Mouse (Mus musculus): ENCODE data around the gene Pcnt. TPM values are rescaled to one million over a fixed set of nuclear protein-coding genes. Genes with fewer than 3 reads are reported as not detected.

Pcnt gene
- polyA plus RNA-seq, 1 experiment: 58.5 TPM

DNA sequence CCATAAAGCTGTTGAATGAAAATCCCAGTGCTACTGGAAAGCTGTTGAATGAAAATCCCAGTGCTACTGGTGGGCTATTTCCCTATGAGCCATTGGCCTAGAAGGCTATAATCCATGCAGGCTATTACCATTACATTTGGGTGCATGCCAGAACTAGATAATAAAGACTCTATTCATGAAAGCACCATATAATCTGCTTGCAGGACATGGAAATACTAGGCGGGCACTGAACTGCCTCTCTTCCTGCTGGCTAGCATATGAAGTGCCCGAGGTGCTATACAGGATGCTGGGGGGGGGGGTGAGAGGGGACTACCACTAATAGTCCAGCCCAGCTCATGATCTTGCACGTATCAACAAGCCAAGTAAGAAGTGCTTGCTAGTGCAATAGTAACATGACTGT is 79.4 kb downstream of the Pcnt start:
- no peak overlapping the region for H3K27ac ChIP-seq (ENCODE audit: control insufficient read depth, insufficient read depth, low read depth, low read length)
- H3K27me3 ChIP-seq (ENCODE audit: control insufficient read depth, insufficient read depth, low read length): no peaks in the 10 kb centered on the region
- no peak for TF ChIP-seq CTCF (IDR thresholded peaks at IDR 0.05; ENCODE audit: control insufficient read depth, insufficient read depth, insufficient replicate concordance, low read depth, low read length)
- no peaks in the 10 kb centered on the region for H3K4me1 ChIP-seq (ENCODE audit: control insufficient read depth, insufficient read depth, low read length)
- H3K36me3 ChIP-seq (ENCODE audit: control insufficient read depth, insufficient read depth, low read length): no peaks in the 10 kb centered on the region; the same call in 1 of the 2 replicates
- no peak overlapping the region for H3K4me3 ChIP-seq (ENCODE audit: control insufficient read depth, low read depth, low read length)

DNA sequence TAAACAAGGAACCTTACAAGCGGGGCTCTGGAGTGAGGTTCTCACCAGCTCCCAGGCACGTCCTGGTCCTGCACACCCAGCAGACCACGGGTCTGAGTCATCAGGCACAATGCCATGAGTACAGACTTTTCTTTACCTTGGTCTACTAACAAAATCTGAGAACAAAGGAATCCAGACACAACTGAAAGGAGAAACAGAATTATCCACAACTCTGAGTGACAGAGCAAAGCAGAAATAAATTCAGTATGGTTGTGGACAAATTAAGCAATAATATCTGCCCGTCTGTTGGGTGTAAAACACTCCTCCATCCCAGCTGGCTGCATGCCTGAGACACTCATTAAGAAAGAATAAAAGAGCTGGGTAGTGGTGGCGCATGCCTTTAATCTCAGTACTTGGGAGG is 84.1 kb downstream of the Pcnt start:
- H3K36me3 ChIP-seq (ENCODE audit: control insufficient read depth, insufficient read depth, low read length): peaks cover 4% of the 10 kb centered on the region
- H3K27ac ChIP-seq (ENCODE audit: control insufficient read depth, insufficient read depth, low read depth, low read length): no peak overlapping the region
- no peaks in the 10 kb centered on the region for H3K27me3 ChIP-seq (ENCODE audit: control insufficient read depth, insufficient read depth, low read length)
- TF ChIP-seq CTCF (IDR thresholded peaks at IDR 0.05; ENCODE audit: control insufficient read depth, insufficient read depth, insufficient replicate concordance, low read depth, low read length) (no peak), POLR2A (IDR thresholded peaks at IDR 0.05; ENCODE audit: control insufficient read depth, low read depth, low read length) (no peak)
- H3K4me3 ChIP-seq (ENCODE audit: control insufficient read depth, low read depth, low read length): no peak overlapping the region
- H3K4me1 ChIP-seq (ENCODE audit: control insufficient read depth, insufficient read depth, low read length): no peaks in the 10 kb centered on the region

DNA sequence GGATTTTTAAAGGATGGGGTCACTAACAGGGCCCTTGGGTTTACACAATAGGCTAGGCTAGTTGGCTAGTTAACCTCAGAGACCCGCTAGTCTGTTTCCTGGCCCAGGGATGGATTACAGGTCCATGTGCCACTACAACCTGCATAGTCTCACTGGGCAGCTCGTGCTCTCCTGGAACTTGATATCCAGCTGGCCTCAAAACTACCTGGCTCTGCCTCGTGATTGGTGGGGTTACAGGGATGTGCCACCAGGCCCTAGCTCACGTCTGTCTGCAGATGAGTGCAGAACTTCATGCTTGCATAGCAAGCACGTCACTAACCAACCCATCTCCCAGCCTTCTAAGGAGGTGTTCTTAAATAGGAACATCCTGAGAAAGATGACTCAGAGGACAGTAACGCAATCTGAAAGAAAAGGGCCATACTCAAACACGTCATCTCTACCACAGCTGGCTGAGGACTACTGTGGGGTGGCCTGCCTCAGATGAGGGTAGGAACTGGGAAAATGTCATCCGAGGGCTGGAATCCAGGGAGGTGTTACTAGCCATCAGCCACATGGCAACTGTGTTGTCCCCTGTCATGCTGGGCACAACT is 85.2 kb downstream of the Pcnt start:
- no peak overlapping the region for H3K4me3 ChIP-seq (ENCODE audit: control insufficient read depth, low read depth, low read length)
- H3K27ac ChIP-seq (ENCODE audit: control insufficient read depth, insufficient read depth, low read depth, low read length): no peak overlapping the region
- peaks cover 4% of the 10 kb centered on the region for H3K36me3 ChIP-seq (ENCODE audit: control insufficient read depth, insufficient read depth, low read length)
- H3K27me3 ChIP-seq (ENCODE audit: control insufficient read depth, insufficient read depth, low read length): no peaks in the 10 kb centered on the region
- no peaks in the 10 kb centered on the region for H3K4me1 ChIP-seq (ENCODE audit: control insufficient read depth, insufficient read depth, low read length)
- TF ChIP-seq POLR2A (IDR thresholded peaks at IDR 0.05; ENCODE audit: control insufficient read depth, low read depth, low read length): no peak
- no peak for TF ChIP-seq CTCF (IDR thresholded peaks at IDR 0.05; ENCODE audit: control insufficient read depth, insufficient read depth, insufficient replicate concordance, low read depth, low read length)

DNA sequence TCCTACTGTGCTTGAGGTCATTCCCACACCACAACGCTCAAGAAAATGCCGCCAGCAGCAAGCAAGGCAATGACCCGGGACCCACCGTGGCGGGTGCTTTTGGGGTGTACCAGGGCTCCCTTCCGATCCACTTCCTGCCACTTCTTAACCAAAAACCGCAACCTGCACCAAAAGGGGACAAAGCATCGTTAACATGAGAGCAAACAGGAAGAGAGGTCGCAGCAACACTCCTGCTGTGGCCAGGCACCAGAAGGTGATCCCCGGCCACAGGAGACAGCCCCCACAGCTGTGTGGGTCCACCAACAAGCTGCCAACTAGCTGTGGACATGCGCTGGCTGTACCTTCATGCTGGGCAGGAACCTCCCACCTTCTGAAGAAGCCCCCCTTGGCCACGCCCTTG is 87.6 kb downstream of the Pcnt start:
- Histone ChIP-seq H3K36me3 (ENCODE audit: control insufficient read depth, insufficient read depth, low read length) (peaks cover 4% of the 10 kb centered on the region), H3K4me3 (ENCODE audit: control insufficient read depth, low read depth, low read length) (no peak overlapping the region), H3K4me1 (ENCODE audit: control insufficient read depth, insufficient read depth, low read length) (no peaks in the 10 kb centered on the region), H3K27ac (ENCODE audit: control insufficient read depth, insufficient read depth, low read depth, low read length) (no peak overlapping the region), H3K27me3 (ENCODE audit: control insufficient read depth, insufficient read depth, low read length) (no peaks in the 10 kb centered on the region)
- TF ChIP-seq POLR2A (IDR thresholded peaks at IDR 0.05; ENCODE audit: control insufficient read depth, low read depth, low read length) (no peak), CTCF (IDR thresholded peaks at IDR 0.05; ENCODE audit: control insufficient read depth, insufficient read depth, insufficient replicate concordance, low read depth, low read length) (no peak)

- Histone ChIP-seq H3K4me1 (ENCODE audit: control insufficient read depth, insufficient read depth, low read length) (no peaks in the 10 kb centered on the region), H3K27me3 (ENCODE audit: control insufficient read depth, insufficient read depth, low read length) (no peaks in the 10 kb centered on the region), H3K36me3 (ENCODE audit: control insufficient read depth, insufficient read depth, low read length) (peaks cover 4% of the 10 kb centered on the region), H3K27ac (ENCODE audit: control insufficient read depth, insufficient read depth, low read depth, low read length) (no peak overlapping the region), H3K4me3 (ENCODE audit: control insufficient read depth, low read depth, low read length) (no peak overlapping the region)
- TF ChIP-seq POLR2A (IDR thresholded peaks at IDR 0.05; ENCODE audit: control insufficient read depth, low read depth, low read length) (no peak), CTCF (IDR thresholded peaks at IDR 0.05; ENCODE audit: control insufficient read depth, insufficient read depth, insufficient replicate concordance, low read depth, low read length) (no peak)
Observed at GRCm38 (mm10) chr10:76353986-76354385, 88.6 kb downstream of the Pcnt start.

DNA sequence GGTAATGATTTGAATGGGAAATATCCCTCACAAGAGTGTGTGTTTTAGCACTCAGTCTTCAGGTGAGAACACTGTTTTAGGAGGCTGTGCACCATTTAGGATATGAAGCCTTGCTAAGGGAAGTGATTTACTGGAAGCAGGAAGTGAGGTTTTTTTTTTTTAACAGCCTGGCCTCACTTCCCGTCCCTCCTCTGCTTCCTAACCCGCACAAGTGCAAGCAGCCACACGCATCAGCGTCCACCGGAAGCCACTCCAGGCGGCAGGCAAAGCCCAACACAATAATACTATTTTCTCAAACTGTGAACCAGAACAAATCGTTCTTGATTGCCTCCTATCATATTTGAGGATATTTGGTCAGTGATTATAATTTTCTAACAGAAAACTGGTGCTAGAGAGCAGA is 90.6 kb downstream of the Pcnt start:
- H3K27ac ChIP-seq (ENCODE audit: control insufficient read depth, insufficient read depth, low read depth, low read length): no peak overlapping the region
- H3K36me3 ChIP-seq (ENCODE audit: control insufficient read depth, insufficient read depth, low read length): peaks cover 4% of the 10 kb centered on the region
- H3K4me1 ChIP-seq (ENCODE audit: control insufficient read depth, insufficient read depth, low read length): no peaks in the 10 kb centered on the region
- H3K27me3 ChIP-seq (ENCODE audit: control insufficient read depth, insufficient read depth, low read length): no peaks in the 10 kb centered on the region
- no peak overlapping the region for H3K4me3 ChIP-seq (ENCODE audit: control insufficient read depth, low read depth, low read length)
- TF ChIP-seq POLR2A (IDR thresholded peaks at IDR 0.05; ENCODE audit: control insufficient read depth, low read depth, low read length) (no peak), CTCF (IDR thresholded peaks at IDR 0.05; ENCODE audit: control insufficient read depth, insufficient read depth, insufficient replicate concordance, low read depth, low read length) (no peak)

- no peaks in the 10 kb centered on the region for H3K27me3 ChIP-seq (ENCODE audit: control insufficient read depth, insufficient read depth, low read length)
- TF ChIP-seq CTCF (IDR thresholded peaks at IDR 0.05; ENCODE audit: control insufficient read depth, insufficient read depth, insufficient replicate concordance, low read depth, low read length) (peak; percentile 11; the same call in 1 of the 2 replicates), POLR2A (IDR thresholded peaks at IDR 0.05; ENCODE audit: control insufficient read depth, low read depth, low read length) (no peak)
- H3K36me3 ChIP-seq (ENCODE audit: control insufficient read depth, insufficient read depth, low read length): no peaks in the 10 kb centered on the region; the same call in 1 of the 2 replicates
- no peak overlapping the region for H3K27ac ChIP-seq (ENCODE audit: control insufficient read depth, insufficient read depth, low read depth, low read length)
- H3K4me1 ChIP-seq (ENCODE audit: control insufficient read depth, insufficient read depth, low read length): peaks cover 12% of the 10 kb centered on the region
- no peak overlapping the region for H3K4me3 ChIP-seq (ENCODE audit: control insufficient read depth, low read depth, low read length)
Observed at GRCm38 (mm10) chr10:76346589-76346988, 96.0 kb downstream of the Pcnt start.

Measured in testis, adult 2 months (tissue).